Mouse (Mus musculus) olfactory bulb, adult 2 months (tissue): Measurements from ENCODE around the gene Prdm2.

ENCODE experiments used
- CTCF ChIP-seq: fragments of 200-500 bp; IDR thresholded peaks from 2 replicates; pipeline ENCODE4 v1.5.1; 2012; ENCODE audit warnings: low read depth, mild to moderate bottlenecking, low read length, moderate library complexity; ENCODE audit not compliant: insufficient read depth
- POLR2A ChIP-seq: fragments of 200-500 bp; IDR thresholded peaks from 2 replicates; pipeline ENCODE4 v1.6.1; 2012; ENCODE audit warnings: mild to moderate bottlenecking, low read depth, low read length, moderate library complexity; ENCODE audit not compliant: insufficient read depth

GRCm38 (mm10) chr4:143074071-143074765 is 138.6 kb downstream of the Prdm2 start:
- TF ChIP-seq CTCF (no peak), POLR2A (no peak)
